Mouse (Mus musculus) heart, adult 2 months (tissue): ENCODE results near the gene Plcb2.

Experiments
- CTCF ChIP-seq: fragments of 200-600 bp; IDR thresholded peaks from 2 replicates; pipeline ENCODE4 v1.8.1; 2022; ENCODE audit warnings: antibody characterized with exemption, mild to moderate bottlenecking, moderate library complexity
- EP300 ChIP-seq: fragments of 200-500 bp; IDR thresholded peaks from 2 replicates; pipeline ENCODE4 v1.6.1; 2011; ENCODE audit warnings: low read depth, low read length, control low read depth; ENCODE audit not compliant: insufficient read depth
- POLR2A ChIP-seq: fragments of 200-500 bp; IDR thresholded peaks from 2 replicates; pipeline ENCODE4 v1.6.1; 2011; ENCODE audit warnings: mild to moderate bottlenecking, low read depth, low read length, control low read depth; ENCODE audit not compliant: insufficient read depth

DNA sequence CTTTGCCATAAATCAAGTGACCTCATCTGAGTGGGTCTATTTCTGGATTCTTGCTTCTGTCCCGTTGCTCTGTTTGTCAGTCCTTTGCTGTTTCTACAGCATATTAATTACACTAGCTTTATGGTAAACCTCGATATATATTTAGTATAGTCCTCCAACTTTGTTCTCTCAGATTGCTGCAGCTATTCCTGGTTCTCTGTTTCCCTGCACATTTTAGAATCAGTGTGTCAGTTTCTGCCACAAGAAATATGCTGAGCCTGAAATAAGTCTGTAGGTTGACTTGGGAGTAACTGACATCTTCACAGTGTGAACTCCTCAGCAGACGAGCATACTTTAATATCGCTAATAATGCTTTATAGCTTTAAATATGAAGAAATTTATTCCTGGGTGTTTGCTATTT lies 43.1 kb downstream of the Plcb2 start:
- TF ChIP-seq CTCF = no peak
- TF ChIP-seq EP300 = no peak
- TF ChIP-seq POLR2A = no peak
